Mouse (Mus musculus) hindbrain, embryonic 14.5 days (tissue): ENCODE data around the gene Cpne6. TPM values are rescaled to one million over a fixed set of nuclear protein-coding genes. Genes with fewer than 3 reads are reported as not detected.

Experiments
- ATAC-seq: fragments of 200-750 bp; cut with Nextera tagmentation; 2 replicates; pipeline ENCODE4 v1.8.0; 2017; ENCODE audit warnings: moderate number of reproducible peaks, mild to moderate bottlenecking, moderate TSS enrichment, moderate library complexity; ENCODE audit not compliant: low FRiP score
- DNase-seq: peaks from one replicate; pipeline ENCODE4 v3.0.0-alpha.2; 2015; ENCODE audit warnings: low spot score
- H3K27ac ChIP-seq: fragments of 300-500 bp; sonication (generic); 2 replicates; pipeline ENCODE4 v1.5.1; 2014; ENCODE audit warnings: mild to moderate bottlenecking, moderate library complexity
- H3K27me3 ChIP-seq: fragments of 300-500 bp; sonication (generic); 2 replicates; pipeline ENCODE4 v1.6.1; 2014; ENCODE audit warnings: mild to moderate bottlenecking, low read length, mixed read lengths; ENCODE audit not compliant: control insufficient read depth, insufficient read depth
- H3K36me3 ChIP-seq: fragments of 300-500 bp; sonication (generic); replicated peaks from 2 replicates; pipeline ENCODE4 v1.6.1; 2014; ENCODE audit not compliant: control insufficient read depth, insufficient read depth
- H3K4me1 ChIP-seq: fragments of 300-500 bp; sonication (generic); replicated peaks from 2 replicates; pipeline ENCODE4 v1.6.1; 2014; ENCODE audit warnings: antibody characterized with exemption, low read length, mixed read lengths; ENCODE audit not compliant: control insufficient read depth, insufficient read depth
- H3K4me2 ChIP-seq: fragments of 300-500 bp; sonication (generic); replicated peaks from 2 replicates; pipeline ENCODE4 v1.6.1; 2014; ENCODE audit warnings: mild to moderate bottlenecking, moderate library complexity
- H3K4me3 ChIP-seq: fragments of 300-500 bp; sonication (generic); replicated peaks from 2 replicates; pipeline ENCODE4 v1.5.1; 2014; ENCODE audit warnings: mild to moderate bottlenecking, low read length
- H3K9ac ChIP-seq: fragments of 300-500 bp; sonication (generic); 2 replicates; pipeline ENCODE4 v1.6.1; 2014
- H3K9me3 ChIP-seq: fragments of 300-500 bp; sonication (generic); 2 replicates; pipeline ENCODE4 v1.6.1; 2016; ENCODE audit warnings: low read length; ENCODE audit not compliant: control insufficient read depth
- WGBS: fragments of 180-500 bp; shearing (Covaris S2); extraction: QIAGEN DNeasy Blood & Tissue Kit; methylation state at CpG from one replicate; pipeline ENCODE4 v1.1.7; 2014; 5-methylcytosine and 5-hydroxymethylcytosine counted together
- polyA plus RNA-seq: library from polyadenylated mRNA; unstranded; fragments of >200 nt; fragmentation: Nextera tagmentation; extraction: Ambion mirVana; gene quantifications from 2 replicates; pipeline ENCODE4 v1.2.1, GENCODE M21; 2014

Gene Cpne6
- polyA plus RNA-seq, 1 experiment from 2014 or later, result 3.2 TPM

GRCm38 (mm10) chr14:55492103-55492502 is 18.1 kb upstream of the Cpne6 start:
- DNase-seq, result no peak
- Histone ChIP-seq H3K36me3 (peaks cover 30% of the 10 kb centered on the region), H3K27me3 (no peaks in the 10 kb centered on the region), H3K27ac (no peak overlapping the region), H3K4me1 (no peaks in the 10 kb centered on the region; the same call in 1 of the 2 replicates), H3K9ac (peak overlapping the region; percentile 95), H3K4me2 (peak overlapping the region; percentile 81), H3K4me3 (peak overlapping the region; percentile 91), H3K9me3 (no peaks in the 10 kb centered on the region)
- ATAC-seq, result no peak
- WGBS, result 32% methylated on average over 3 of the region's 3 CpGs

GRCm38 (mm10) chr14:55495509-55496240 is 14.6 kb upstream of the Cpne6 start:
- Histone ChIP-seq H3K36me3 (peaks cover 63% of the 10 kb centered on the region), H3K4me3 (no peak overlapping the region), H3K27ac (no peak overlapping the region), H3K9ac (no peak overlapping the region), H3K27me3 (no peaks in the 10 kb centered on the region), H3K4me2 (no peak overlapping the region), H3K4me1 (no peaks in the 10 kb centered on the region; the same call in 1 of the 2 replicates), H3K9me3 (no peaks in the 10 kb centered on the region)
- WGBS, result 73% methylated on average over 20 of the region's 20 CpGs
- ATAC-seq (no peak), DNase-seq (no peak)

GRCm38 (mm10) chr14:55496761-55497448 is 13.3 kb upstream of the Cpne6 start:
- 77% methylated on average over 16 of the region's 16 CpGs for WGBS
- DNase-seq (no peak), ATAC-seq (peak; percentile 6; the same call in 1 of the 2 replicates)
- Histone ChIP-seq H3K9ac (no peak overlapping the region), H3K36me3 (peaks cover 75% of the 10 kb centered on the region), H3K9me3 (no peaks in the 10 kb centered on the region), H3K27ac (no peak overlapping the region), H3K4me3 (no peak overlapping the region), H3K4me2 (no peak overlapping the region), H3K27me3 (no peaks in the 10 kb centered on the region), H3K4me1 (no peaks in the 10 kb centered on the region; the same call in 1 of the 2 replicates)

GRCm38 (mm10) chr14:55497449-55497821 is 12.8 kb upstream of the Cpne6 start:
- WGBS, result 30% methylated on average over 6 of the region's 6 CpGs
- H3K4me3 ChIP-seq, result no peak overlapping the region
- no peaks in the 10 kb centered on the region for H3K4me1 ChIP-seq
- H3K9me3 ChIP-seq, result no peaks in the 10 kb centered on the region
- ATAC-seq (peak; percentile 45; the same call in 1 of the 2 replicates), DNase-seq (peak; percentile 91)
- H3K27me3 ChIP-seq, result no peaks in the 10 kb centered on the region
- no peak overlapping the region for H3K9ac ChIP-seq
- no peak overlapping the region for H3K4me2 ChIP-seq
- H3K36me3 ChIP-seq, result peaks cover 80% of the 10 kb centered on the region
- no peak overlapping the region for H3K27ac ChIP-seq

GRCm38 (mm10) chr14:55505612-55506011 is 4.6 kb upstream of the Cpne6 start:
- Histone ChIP-seq H3K27me3 (no peaks in the 10 kb centered on the region), H3K9ac (no peak overlapping the region), H3K4me2 (no peak overlapping the region), H3K27ac (no peak overlapping the region), H3K36me3 (peaks cover 55% of the 10 kb centered on the region), H3K4me3 (no peak overlapping the region), H3K4me1 (no peaks in the 10 kb centered on the region), H3K9me3 (no peaks in the 10 kb centered on the region)
- ATAC-seq (no peak), DNase-seq (no peak)
- 85% methylated on average over 9 of the region's 9 CpGs for WGBS

- H3K4me1 ChIP-seq, result no peaks in the 10 kb centered on the region; the same call in 1 of the 2 replicates
- no peaks in the 10 kb centered on the region for H3K27me3 ChIP-seq
- no peaks in the 10 kb centered on the region for H3K9me3 ChIP-seq
- DNase-seq, result no peak
- H3K27ac ChIP-seq, result no peak overlapping the region
- no peak overlapping the region for H3K4me3 ChIP-seq
- ATAC-seq, result no peak
- 48% methylated on average over 7 of the region's 7 CpGs for WGBS
- H3K9ac ChIP-seq, result no peak overlapping the region
- peaks cover 33% of the 10 kb centered on the region for H3K36me3 ChIP-seq
- H3K4me2 ChIP-seq, result no peak overlapping the region
These were observed 2.4 kb upstream of the Cpne6 start for GRCm38 (mm10) chr14:55507801-55508200.

- H3K27ac ChIP-seq, result no peak overlapping the region
These were observed 705 bp upstream of the Cpne6 start for GRCm38 (mm10) chr14:55509540-55509939.

GRCm38 (mm10) chr14:55511037-55511436 is 792 bp downstream of the Cpne6 start:
- 0 out of 2 replicates have a peak overlapping the region, but pooled peaks have one; percentile 8 for H3K9ac ChIP-seq
- DNase-seq, result no peak
- no peak overlapping the region for H3K4me3 ChIP-seq
- H3K36me3 ChIP-seq, result peaks cover 11% of the 10 kb centered on the region; the same call in 1 of the 2 replicates
- H3K4me2 ChIP-seq, result no peak overlapping the region
- H3K4me1 ChIP-seq, result no peaks in the 10 kb centered on the region; the same call in 1 of the 2 replicates
- 48% methylated on average over 7 of the region's 7 CpGs for WGBS
- H3K9me3 ChIP-seq, result no peaks in the 10 kb centered on the region
- ATAC-seq, result peak; percentile 39; the same call in 1 of the 2 replicates
- no peak overlapping the region for H3K27ac ChIP-seq
- no peaks in the 10 kb centered on the region for H3K27me3 ChIP-seq

More at GRCm38 (mm10) chr14:55509540-55509939, 705 bp upstream of the Cpne6 start:
- H3K36me3 ChIP-seq, result peaks cover 24% of the 10 kb centered on the region
- no peak overlapping the region for H3K9ac ChIP-seq
- no peak overlapping the region for H3K4me3 ChIP-seq
- no peaks in the 10 kb centered on the region for H3K27me3 ChIP-seq
- no peaks in the 10 kb centered on the region for H3K9me3 ChIP-seq
- H3K4me2 ChIP-seq, result no peak overlapping the region
- no peaks in the 10 kb centered on the region; the same call in 1 of the 2 replicates for H3K4me1 ChIP-seq
- ATAC-seq (no peak), DNase-seq (no peak)
- 76% methylated on average over 10 of the region's 10 CpGs for WGBS

- Histone ChIP-seq H3K36me3 (no peaks in the 10 kb centered on the region), H3K4me1 (no peaks in the 10 kb centered on the region; the same call in 1 of the 2 replicates), H3K4me3 (no peak overlapping the region), H3K9me3 (no peaks in the 10 kb centered on the region), H3K27ac (no peak overlapping the region), H3K4me2 (no peak overlapping the region), H3K9ac (no peak overlapping the region), H3K27me3 (no peaks in the 10 kb centered on the region)
- DNase-seq (no peak), ATAC-seq (no peak)
- WGBS, result 73% methylated on average over 10 of the region's 10 CpGs
These were observed 3.7 kb downstream of the Cpne6 start for GRCm38 (mm10) chr14:55513927-55514326.
